Mouse (Mus musculus): ENCODE data around the gene Cttnbp2nl. TPM values are rescaled to one million over a fixed set of nuclear protein-coding genes. Genes with fewer than 3 reads are reported as not detected.

The Cttnbp2nl gene
- total RNA-seq, 1 experiment, result 13.5 TPM

GRCm38 (mm10) chr3:105095026-105095425, 42.1 kb upstream of the Cttnbp2nl start:
- Histone ChIP-seq H3K9me3 (ENCODE audit: control insufficient read depth, insufficient read depth, low read depth, low read length) (no peaks in the 10 kb centered on the region), H3K36me3 (ENCODE audit: control insufficient read depth, insufficient read depth, low read length, poor library complexity, severe bottlenecking) (no peaks in the 10 kb centered on the region), H3K4me1 (ENCODE audit: control insufficient read depth in 2 of 2, insufficient read depth in 2 of 2, low read length in 2 of 2, poor library complexity in 1 of 2) (0 out of 4 replicates have a peak, but pooled peaks cover 0 to 2% of the 10 kb centered on the region in 2 experiments), H3K4me3 (ENCODE audit: insufficient read depth in 1 of 2, low read depth in 1 of 2, low read length in 2 of 2, poor library complexity in 1 of 2, severe bottlenecking in 1 of 2) (no peak overlapping the region), H3K9ac (ENCODE audit: insufficient read depth, low read depth, low read length, poor library complexity, severe bottlenecking) (no peak overlapping the region), H3K27ac (ENCODE audit: insufficient read depth, low read depth, low read length, poor library complexity, severe bottlenecking) (no peak overlapping the region)
- no peak for DNase-seq (ENCODE audit: low read depth, low spot score)
- TF ChIP-seq MAFK (IDR thresholded peaks at IDR 0.05; ENCODE audit: insufficient read depth, low read depth, low read length) (no peak), ZC3H11A (IDR thresholded peaks at IDR 0.05; ENCODE audit: borderline replicate concordance, low read depth, low read length) (no peak), CHD2 (IDR thresholded peaks at IDR 0.05; ENCODE audit: low read depth, low read length) (no peak), ZNF384 (IDR thresholded peaks at IDR 0.05; ENCODE audit: low read depth, low read length) (no peak), HCFC1 (IDR thresholded peaks at IDR 0.05; ENCODE audit: borderline replicate concordance, insufficient read depth, low read length) (no peak)
- in situ Hi-C loops (cut with MboI; ENCODE audit: low sequenced_read_pairs in 2 of 2, unreplicated experiment in 2 of 2), result no loop called here

GRCm38 (mm10) chr3:105094448-105094847, 41.5 kb upstream of the Cttnbp2nl start:
- no peak for TF ChIP-seq ZNF384 (IDR thresholded peaks at IDR 0.05; ENCODE audit: low read depth, low read length)
- TF ChIP-seq CHD2 (IDR thresholded peaks at IDR 0.05; ENCODE audit: low read depth, low read length), result no peak
- no peak for TF ChIP-seq ZC3H11A (IDR thresholded peaks at IDR 0.05; ENCODE audit: borderline replicate concordance, low read depth, low read length)
- TF ChIP-seq HCFC1 (IDR thresholded peaks at IDR 0.05; ENCODE audit: borderline replicate concordance, insufficient read depth, low read length), result no peak
- TF ChIP-seq MAFK (IDR thresholded peaks at IDR 0.05; ENCODE audit: insufficient read depth, low read depth, low read length), result no peak
- Histone ChIP-seq H3K9ac (ENCODE audit: insufficient read depth, low read depth, low read length, poor library complexity, severe bottlenecking) (no peak overlapping the region), H3K36me3 (ENCODE audit: control insufficient read depth, insufficient read depth, low read length, poor library complexity, severe bottlenecking) (no peaks in the 10 kb centered on the region), H3K4me3 (ENCODE audit: insufficient read depth in 1 of 2, low read depth in 1 of 2, low read length in 2 of 2, poor library complexity in 1 of 2, severe bottlenecking in 1 of 2) (no peak overlapping the region), H3K4me1 (ENCODE audit: control insufficient read depth in 2 of 2, insufficient read depth in 2 of 2, low read length in 2 of 2, poor library complexity in 1 of 2) (no peaks in the 10 kb centered on the region), H3K9me3 (ENCODE audit: control insufficient read depth, insufficient read depth, low read depth, low read length) (no peaks in the 10 kb centered on the region), H3K27ac (ENCODE audit: insufficient read depth, low read depth, low read length, poor library complexity, severe bottlenecking) (no peak overlapping the region)
- peak; percentile 3 for DNase-seq (ENCODE audit: low read depth, low spot score)
- in situ Hi-C loops (cut with MboI; ENCODE audit: low sequenced_read_pairs in 2 of 2, unreplicated experiment in 2 of 2), result no loop called here

DNA sequence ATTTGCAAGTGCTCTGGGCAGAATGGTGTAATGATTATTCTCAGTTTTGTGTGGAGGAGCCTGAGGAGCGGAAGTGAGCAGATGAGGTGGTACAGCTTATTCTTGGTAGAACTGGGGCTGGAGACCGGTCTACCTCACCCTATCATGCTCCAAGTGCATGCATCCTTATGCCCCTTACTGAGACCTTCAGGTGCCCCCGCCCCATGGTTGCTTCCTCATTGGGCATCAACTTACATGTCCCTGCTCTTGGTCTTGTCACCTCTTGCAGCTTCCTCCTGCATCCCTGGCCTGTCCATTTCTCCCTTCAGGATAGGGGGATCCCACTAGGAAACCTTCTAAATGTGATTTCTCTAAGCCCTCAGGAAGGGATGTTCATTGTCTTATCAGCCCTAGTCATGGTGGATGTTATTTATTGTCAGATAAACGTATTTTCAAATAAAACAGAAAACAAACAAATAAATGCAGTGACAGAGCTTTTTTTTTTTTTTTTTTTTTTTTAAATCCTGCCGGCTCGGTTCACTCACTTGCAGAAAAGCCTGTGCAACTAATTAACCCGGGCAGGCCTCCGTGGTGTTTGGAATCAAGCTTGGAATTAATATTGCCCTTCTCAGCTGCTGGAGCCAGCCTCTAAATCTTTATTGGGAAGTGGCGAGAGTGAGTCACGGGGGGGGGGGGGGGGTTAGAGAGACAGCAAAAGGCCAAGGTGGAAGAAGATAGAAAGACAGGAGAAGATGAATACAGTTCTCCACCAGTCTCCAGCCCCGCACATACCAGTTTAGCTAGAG, 40.0 kb upstream of the Cttnbp2nl start:
- Histone ChIP-seq H3K36me3 (ENCODE audit: control insufficient read depth, insufficient read depth, low read length, poor library complexity, severe bottlenecking) (no peaks in the 10 kb centered on the region), H3K4me3 (ENCODE audit: insufficient read depth in 1 of 2, low read depth in 1 of 2, low read length in 2 of 2, poor library complexity in 1 of 2, severe bottlenecking in 1 of 2) (no peak overlapping the region), H3K9ac (ENCODE audit: insufficient read depth, low read depth, low read length, poor library complexity, severe bottlenecking) (no peak overlapping the region), H3K4me1 (ENCODE audit: control insufficient read depth in 2 of 2, insufficient read depth in 2 of 2, low read length in 2 of 2, poor library complexity in 1 of 2) (no peaks in the 10 kb centered on the region), H3K27ac (ENCODE audit: insufficient read depth, low read depth, low read length, poor library complexity, severe bottlenecking) (no peak overlapping the region), H3K9me3 (ENCODE audit: control insufficient read depth, insufficient read depth, low read depth, low read length) (no peaks in the 10 kb centered on the region)
- no peak for TF ChIP-seq ZC3H11A (IDR thresholded peaks at IDR 0.05; ENCODE audit: borderline replicate concordance, low read depth, low read length)
- TF ChIP-seq ZNF384 (IDR thresholded peaks at IDR 0.05; ENCODE audit: low read depth, low read length), result no peak
- no peak for TF ChIP-seq CHD2 (IDR thresholded peaks at IDR 0.05; ENCODE audit: low read depth, low read length)
- no peak for TF ChIP-seq MAFK (IDR thresholded peaks at IDR 0.05; ENCODE audit: insufficient read depth, low read depth, low read length)
- TF ChIP-seq HCFC1 (IDR thresholded peaks at IDR 0.05; ENCODE audit: borderline replicate concordance, insufficient read depth, low read length), result no peak
- in situ Hi-C loops (cut with MboI; ENCODE audit: low sequenced_read_pairs in 2 of 2, unreplicated experiment in 2 of 2), result no loop called here
- DNase-seq (ENCODE audit: low read depth, low spot score), result no peak

GRCm38 (mm10) chr3:105090981-105091380, 38.0 kb upstream of the Cttnbp2nl start:
- in situ Hi-C loops (cut with MboI; ENCODE audit: low sequenced_read_pairs in 2 of 2, unreplicated experiment in 2 of 2), result no loop called here
- Histone ChIP-seq H3K9ac (ENCODE audit: insufficient read depth, low read depth, low read length, poor library complexity, severe bottlenecking) (no peak overlapping the region), H3K27ac (ENCODE audit: insufficient read depth, low read depth, low read length, poor library complexity, severe bottlenecking) (no peak overlapping the region), H3K4me1 (ENCODE audit: control insufficient read depth in 2 of 2, insufficient read depth in 2 of 2, low read length in 2 of 2, poor library complexity in 1 of 2) (no peaks in the 10 kb centered on the region), H3K9me3 (ENCODE audit: control insufficient read depth, insufficient read depth, low read depth, low read length) (no peaks in the 10 kb centered on the region), H3K4me3 (ENCODE audit: insufficient read depth in 1 of 2, low read depth in 1 of 2, low read length in 2 of 2, poor library complexity in 1 of 2, severe bottlenecking in 1 of 2) (no peak overlapping the region), H3K36me3 (ENCODE audit: control insufficient read depth, insufficient read depth, low read length, poor library complexity, severe bottlenecking) (no peaks in the 10 kb centered on the region)
- TF ChIP-seq ZC3H11A (IDR thresholded peaks at IDR 0.05; ENCODE audit: borderline replicate concordance, low read depth, low read length) (0 out of 2 replicates have a peak, but pooled peaks have one; percentile 36), MAFK (IDR thresholded peaks at IDR 0.05; ENCODE audit: insufficient read depth, low read depth, low read length) (no peak)
- peak; percentile 57 for DNase-seq (ENCODE audit: low read depth, low spot score)

All from ES-E14 (cell line).